Mouse (Mus musculus): ENCODE data around the gene Rab36. TPM values are rescaled to one million over a fixed set of nuclear protein-coding genes. Genes with fewer than 3 reads are reported as not detected.

Rab36 gene
- polyA plus RNA-seq, 1 experiment from 2014 or later, result 13.7 TPM

DNA sequence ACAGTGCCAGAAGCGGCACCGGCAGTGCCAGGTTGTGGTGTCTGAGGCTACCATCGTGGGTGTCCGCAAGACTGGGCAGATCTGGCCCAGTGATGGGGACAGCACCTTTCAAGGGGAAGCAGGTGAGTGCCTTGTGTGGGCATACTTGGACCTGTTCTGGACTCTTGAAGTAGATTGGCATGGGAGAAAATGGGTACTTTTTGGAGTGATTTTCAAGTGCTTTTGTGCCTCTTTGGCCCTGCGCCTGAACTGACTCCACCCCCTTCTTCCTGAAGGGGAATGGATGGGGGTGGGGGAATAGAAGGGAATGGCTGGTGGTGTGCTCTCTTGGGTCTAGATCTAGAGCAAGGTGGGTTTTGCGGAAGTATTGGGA is 25.3 kb downstream of the Rab36 start:
- H3K36me3 ChIP-seq, result no peaks in the 10 kb centered on the region
- H3K9me3 ChIP-seq, result no peaks in the 10 kb centered on the region
- peak overlapping the region; percentile 98 for H3K4me3 ChIP-seq
- ATAC-seq (replicated peaks), result no peak
- H3K4me2 ChIP-seq (replicated peaks), result peak overlapping the region; percentile 66
- H3K9ac ChIP-seq (replicated peaks), result peak overlapping the region; percentile 89
- WGBS, result 5% methylated on average over 6 of the region's 6 CpGs
- H3K4me1 ChIP-seq, result peaks cover 73% of the 10 kb centered on the region
- no peaks in the 10 kb centered on the region for H3K27me3 ChIP-seq
- no peak overlapping the region for H3K27ac ChIP-seq (replicated peaks)

DNA sequence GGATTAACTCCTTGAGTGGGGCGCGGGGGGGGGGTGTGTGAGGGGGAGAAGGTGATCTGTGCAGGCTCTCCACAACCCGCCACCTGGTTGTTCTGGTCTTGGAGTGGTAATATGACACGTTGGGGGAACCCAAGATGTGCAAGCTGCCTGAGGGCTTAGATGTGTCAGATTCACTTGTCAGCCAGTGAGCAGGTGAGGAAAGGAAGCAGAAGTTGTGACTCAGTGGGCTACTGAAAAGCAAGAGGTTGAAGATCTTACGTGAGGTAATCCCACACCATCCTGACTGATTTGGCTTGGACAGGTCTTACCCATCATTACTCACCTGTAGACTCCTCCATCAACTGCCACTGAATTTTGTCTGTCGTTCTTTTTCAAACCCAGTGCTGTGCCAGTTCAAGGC is 25.8 kb downstream of the Rab36 start:
- H3K27me3 ChIP-seq, result no peaks in the 10 kb centered on the region
- H3K9ac ChIP-seq (replicated peaks), result peak overlapping the region; percentile 89
- no peaks in the 10 kb centered on the region for H3K9me3 ChIP-seq
- 41% methylated on average over 6 of the region's 6 CpGs for WGBS
- H3K27ac ChIP-seq (replicated peaks), result no peak overlapping the region
- no peaks in the 10 kb centered on the region for H3K36me3 ChIP-seq
- ATAC-seq (replicated peaks), result no peak
- H3K4me2 ChIP-seq (replicated peaks), result peak overlapping the region; percentile 66
- peaks cover 77% of the 10 kb centered on the region for H3K4me1 ChIP-seq
- H3K4me3 ChIP-seq, result peak overlapping the region; percentile 98

DNA sequence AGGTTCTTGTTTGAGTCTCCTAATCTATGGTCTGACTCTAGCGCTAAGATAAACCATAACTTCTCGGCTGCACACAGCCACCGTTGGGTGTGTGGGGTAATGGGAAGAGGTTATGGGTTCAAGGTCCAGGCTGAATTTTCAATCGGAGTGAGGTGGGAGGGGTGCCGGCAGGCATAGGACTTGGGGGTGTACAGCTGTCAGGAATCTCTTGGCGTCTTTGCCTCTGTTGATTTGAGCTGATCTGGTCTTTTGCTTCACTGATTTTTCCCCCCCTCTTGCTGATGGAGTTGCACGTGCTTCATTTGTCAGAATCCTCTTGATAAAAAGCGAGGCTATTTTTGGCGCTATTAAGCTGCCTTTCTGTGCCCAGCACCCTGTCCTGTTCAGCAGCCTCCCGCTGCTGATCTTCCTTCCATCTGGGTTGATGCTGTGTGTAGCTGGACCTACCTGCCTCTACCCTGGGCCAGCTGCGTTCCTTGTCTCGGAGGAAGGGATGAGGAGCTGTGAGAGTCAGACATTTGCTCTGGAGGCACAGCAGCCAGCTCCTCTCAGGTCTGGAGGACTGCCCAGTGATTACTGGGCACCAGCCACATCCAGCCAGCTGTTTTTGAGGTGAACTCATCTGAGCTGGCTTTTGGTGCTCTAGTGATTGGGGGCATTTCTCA is 26.6 kb downstream of the Rab36 start:
- peak overlapping the region; percentile 66 for H3K4me2 ChIP-seq (replicated peaks)
- no peak for ATAC-seq (replicated peaks)
- peak overlapping the region; percentile 89 for H3K9ac ChIP-seq (replicated peaks)
- peak overlapping the region; percentile 98 for H3K4me3 ChIP-seq
- H3K36me3 ChIP-seq, result no peaks in the 10 kb centered on the region
- 0 out of 2 replicates have a peak overlapping the region, but pooled peaks have one; percentile 24 for H3K27ac ChIP-seq (replicated peaks)
- H3K27me3 ChIP-seq, result no peaks in the 10 kb centered on the region
- WGBS, result 42% methylated on average over 12 of the region's 12 CpGs
- H3K4me1 ChIP-seq, result peaks cover 84% of the 10 kb centered on the region
- H3K9me3 ChIP-seq, result no peaks in the 10 kb centered on the region

DNA sequence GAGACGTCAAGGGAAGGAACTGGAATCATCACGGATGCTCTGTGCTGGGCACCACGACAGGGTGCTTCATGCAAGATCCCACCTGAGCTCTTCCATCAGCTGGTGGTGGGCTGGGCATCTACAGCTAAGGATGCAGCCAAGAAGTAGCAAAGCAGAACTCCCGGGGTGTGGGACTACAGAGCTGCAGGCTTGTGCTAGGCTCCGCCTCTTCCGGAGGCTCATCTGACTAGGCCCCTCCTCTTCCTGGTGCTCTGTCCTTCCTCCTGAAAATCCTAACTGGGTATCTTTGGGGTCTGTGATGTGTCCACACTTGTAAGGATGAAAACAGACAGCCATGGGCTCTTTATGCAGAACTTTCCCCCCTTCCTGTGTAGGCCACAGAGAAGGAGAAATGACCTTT is 28.8 kb downstream of the Rab36 start:
- Histone ChIP-seq H3K4me1 (peaks cover 86% of the 10 kb centered on the region), H3K27me3 (no peaks in the 10 kb centered on the region), H3K9me3 (no peaks in the 10 kb centered on the region), H3K4me3 (no peak overlapping the region), H3K9ac (replicated peaks) (no peak overlapping the region), H3K36me3 (no peaks in the 10 kb centered on the region), H3K27ac (replicated peaks) (no peak overlapping the region), H3K4me2 (replicated peaks) (0 out of 2 replicates have a peak overlapping the region, but pooled peaks have one; percentile 66)
- no peak for ATAC-seq (replicated peaks)
- 75% methylated on average over 6 of the region's 6 CpGs for WGBS

DNA sequence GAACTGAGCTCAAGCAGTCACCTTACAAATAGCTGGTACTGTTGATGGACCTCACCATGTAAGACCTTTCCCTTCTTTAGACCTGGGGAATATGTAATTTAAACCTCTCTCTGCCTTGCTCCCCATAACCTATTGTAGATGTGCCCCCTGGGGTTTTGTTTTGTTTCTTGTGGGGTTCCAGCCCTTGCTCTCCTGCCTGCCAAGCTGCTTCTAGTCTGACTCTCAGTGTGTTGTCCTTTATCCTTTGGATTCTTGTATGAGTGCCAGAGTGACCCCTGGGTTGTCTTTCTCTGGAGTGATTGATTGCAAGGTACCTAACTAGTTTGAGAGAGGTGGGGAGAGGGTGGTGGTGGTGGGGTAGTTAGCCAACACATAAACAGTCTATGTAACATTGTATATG is 30.6 kb downstream of the Rab36 start:
- Histone ChIP-seq H3K4me2 (replicated peaks) (no peak overlapping the region), H3K9ac (replicated peaks) (no peak overlapping the region), H3K4me3 (no peak overlapping the region), H3K27ac (replicated peaks) (no peak overlapping the region), H3K36me3 (no peaks in the 10 kb centered on the region), H3K9me3 (no peaks in the 10 kb centered on the region), H3K27me3 (no peaks in the 10 kb centered on the region), H3K4me1 (peaks cover 77% of the 10 kb centered on the region)
- ATAC-seq (replicated peaks), result no peak

DNA sequence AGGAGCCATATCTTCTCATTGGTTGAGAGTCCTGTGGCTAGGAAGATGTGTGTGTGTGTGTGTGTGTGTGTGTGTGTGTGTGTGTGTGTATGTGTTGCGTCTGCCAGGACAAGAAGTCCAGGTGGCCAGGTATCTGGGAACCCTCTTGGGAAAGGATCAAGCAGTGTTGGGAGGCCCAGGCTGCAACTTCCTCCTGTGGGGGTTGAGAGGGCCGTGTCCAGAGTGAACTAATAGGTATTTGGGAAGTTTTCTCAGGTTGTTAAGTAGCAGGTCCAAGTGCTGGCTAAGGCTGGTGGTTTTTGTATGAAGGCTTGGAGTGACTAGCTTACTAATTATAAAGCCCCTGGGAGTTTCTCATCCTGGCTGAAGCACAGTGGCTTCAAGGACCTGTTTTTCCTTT is 31.2 kb downstream of the Rab36 start:
- H3K4me2 ChIP-seq (replicated peaks), result no peak overlapping the region
- 48% methylated on average over 2 of the region's 2 CpGs for WGBS
- H3K27me3 ChIP-seq, result no peaks in the 10 kb centered on the region
- ATAC-seq (replicated peaks), result no peak
- no peak overlapping the region for H3K27ac ChIP-seq (replicated peaks)
- H3K4me1 ChIP-seq, result peaks cover 71% of the 10 kb centered on the region
- H3K36me3 ChIP-seq, result no peaks in the 10 kb centered on the region
- H3K4me3 ChIP-seq, result no peak overlapping the region
- no peak overlapping the region for H3K9ac ChIP-seq (replicated peaks)
- H3K9me3 ChIP-seq, result no peaks in the 10 kb centered on the region

DNA sequence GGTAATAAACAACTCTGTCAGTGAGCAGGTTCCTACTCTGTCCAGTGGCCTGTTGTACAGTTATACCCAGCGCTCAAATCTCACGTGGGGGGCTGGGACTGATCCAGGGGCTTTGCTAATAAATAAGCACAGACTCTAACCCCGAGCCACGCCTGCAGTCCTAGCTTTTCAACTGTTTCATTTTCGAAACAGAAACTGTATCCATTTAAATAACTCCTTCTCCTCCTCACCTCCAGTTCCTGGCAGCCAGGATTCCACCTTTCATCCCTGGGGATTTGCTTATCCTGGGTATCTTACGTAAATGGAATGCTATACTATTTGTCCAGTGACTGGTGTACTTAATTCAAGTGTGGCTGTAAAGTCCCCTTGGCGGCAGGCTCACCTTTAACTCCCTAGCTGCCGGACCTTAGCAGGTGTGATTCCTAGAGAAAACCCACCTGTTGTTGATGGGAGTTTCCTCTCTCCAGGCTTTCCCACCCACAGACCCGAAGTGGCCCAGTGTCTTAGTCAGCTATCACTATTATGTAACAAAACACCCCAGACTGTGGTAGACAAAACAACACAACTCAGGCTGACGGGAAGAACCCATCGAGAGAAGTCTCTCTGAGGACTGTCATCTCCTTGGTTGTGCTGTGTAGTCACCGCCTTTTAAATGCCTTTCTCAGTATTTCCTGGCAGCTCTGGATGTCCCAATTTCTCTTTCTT is 31.9 kb downstream of the Rab36 start:
- no peak for ATAC-seq (replicated peaks)
- Histone ChIP-seq H3K27ac (replicated peaks) (no peak overlapping the region), H3K4me2 (replicated peaks) (no peak overlapping the region), H3K4me3 (no peak overlapping the region), H3K9ac (replicated peaks) (no peak overlapping the region), H3K27me3 (no peaks in the 10 kb centered on the region), H3K9me3 (no peaks in the 10 kb centered on the region), H3K36me3 (no peaks in the 10 kb centered on the region), H3K4me1 (peaks cover 64% of the 10 kb centered on the region)
- WGBS, result 63% methylated on average over 12 of the region's 12 CpGs

DNA sequence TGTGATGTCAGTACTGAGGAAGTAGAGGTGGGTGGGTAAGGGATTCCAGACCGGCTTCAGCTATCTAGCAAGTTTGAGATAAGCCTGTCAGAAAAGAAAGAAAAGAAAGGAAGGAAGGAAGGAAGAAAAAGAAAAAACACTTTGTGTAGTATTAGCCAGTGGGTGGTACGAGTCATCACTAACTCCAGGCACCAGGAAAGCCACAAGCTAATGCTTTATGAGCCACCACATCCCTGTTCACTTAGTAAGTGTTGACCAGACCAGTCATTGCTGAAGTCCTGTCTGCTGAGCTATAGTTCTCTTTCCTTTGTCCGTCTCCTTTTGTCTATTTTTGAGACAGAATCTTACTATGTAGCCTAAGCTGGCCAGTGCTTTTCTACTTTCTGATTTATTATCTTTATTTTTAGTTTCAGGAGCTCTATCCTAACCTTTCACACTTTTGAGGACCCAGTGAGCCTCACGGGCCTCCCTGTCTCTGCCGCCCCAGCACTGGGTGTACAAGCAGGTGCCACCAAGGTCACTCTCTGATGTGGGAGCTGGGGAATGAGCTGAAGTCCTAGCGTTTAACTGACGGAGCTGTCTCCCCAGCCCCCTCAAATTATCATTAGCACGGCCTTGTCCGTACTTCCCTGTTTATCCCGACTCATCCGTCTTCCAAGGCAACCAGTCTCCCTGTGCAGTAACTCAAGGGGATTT is 33.6 kb downstream of the Rab36 start:
- peaks cover 48% of the 10 kb centered on the region for H3K4me1 ChIP-seq
- 84% methylated on average over 11 of the region's 11 CpGs for WGBS
- H3K9ac ChIP-seq (replicated peaks), result no peak overlapping the region
- H3K36me3 ChIP-seq, result no peaks in the 10 kb centered on the region
- no peaks in the 10 kb centered on the region for H3K9me3 ChIP-seq
- H3K27ac ChIP-seq (replicated peaks), result no peak overlapping the region
- no peak overlapping the region for H3K4me2 ChIP-seq (replicated peaks)
- no peak overlapping the region for H3K4me3 ChIP-seq
- H3K27me3 ChIP-seq, result no peaks in the 10 kb centered on the region
- ATAC-seq (replicated peaks), result no peak

DNA sequence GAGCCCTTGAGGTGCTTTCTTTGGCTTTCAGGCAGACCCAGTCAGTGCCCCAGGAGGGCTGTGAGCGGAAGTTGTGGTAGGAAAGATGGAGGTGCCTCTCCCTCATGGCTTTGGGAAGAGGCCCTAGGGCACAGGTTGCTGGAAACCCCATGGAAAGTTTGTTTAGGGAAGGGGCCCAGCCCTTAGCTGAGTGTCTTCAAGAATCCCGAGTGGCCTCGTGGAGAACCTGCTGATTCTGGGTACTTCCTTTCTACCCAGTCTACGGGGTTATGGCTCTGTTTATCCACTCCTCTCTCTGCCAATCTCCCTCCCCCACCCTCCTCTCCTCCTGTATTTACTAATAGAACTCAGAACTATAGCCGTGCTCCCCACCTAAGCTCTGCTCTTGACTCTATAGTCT is 38.8 kb downstream of the Rab36 start:
- H3K36me3 ChIP-seq, result no peaks in the 10 kb centered on the region
- no peaks in the 10 kb centered on the region for H3K9me3 ChIP-seq
- H3K4me1 ChIP-seq, result peaks cover 9% of the 10 kb centered on the region; the same call in 1 of the 2 replicates
- no peak for ATAC-seq (replicated peaks)
- H3K4me2 ChIP-seq (replicated peaks), result no peak overlapping the region
- no peaks in the 10 kb centered on the region for H3K27me3 ChIP-seq
- 81% methylated on average over 5 of the region's 5 CpGs for WGBS
- H3K4me3 ChIP-seq, result no peak overlapping the region
- no peak overlapping the region for H3K27ac ChIP-seq (replicated peaks)
- H3K9ac ChIP-seq (replicated peaks), result no peak overlapping the region

DNA sequence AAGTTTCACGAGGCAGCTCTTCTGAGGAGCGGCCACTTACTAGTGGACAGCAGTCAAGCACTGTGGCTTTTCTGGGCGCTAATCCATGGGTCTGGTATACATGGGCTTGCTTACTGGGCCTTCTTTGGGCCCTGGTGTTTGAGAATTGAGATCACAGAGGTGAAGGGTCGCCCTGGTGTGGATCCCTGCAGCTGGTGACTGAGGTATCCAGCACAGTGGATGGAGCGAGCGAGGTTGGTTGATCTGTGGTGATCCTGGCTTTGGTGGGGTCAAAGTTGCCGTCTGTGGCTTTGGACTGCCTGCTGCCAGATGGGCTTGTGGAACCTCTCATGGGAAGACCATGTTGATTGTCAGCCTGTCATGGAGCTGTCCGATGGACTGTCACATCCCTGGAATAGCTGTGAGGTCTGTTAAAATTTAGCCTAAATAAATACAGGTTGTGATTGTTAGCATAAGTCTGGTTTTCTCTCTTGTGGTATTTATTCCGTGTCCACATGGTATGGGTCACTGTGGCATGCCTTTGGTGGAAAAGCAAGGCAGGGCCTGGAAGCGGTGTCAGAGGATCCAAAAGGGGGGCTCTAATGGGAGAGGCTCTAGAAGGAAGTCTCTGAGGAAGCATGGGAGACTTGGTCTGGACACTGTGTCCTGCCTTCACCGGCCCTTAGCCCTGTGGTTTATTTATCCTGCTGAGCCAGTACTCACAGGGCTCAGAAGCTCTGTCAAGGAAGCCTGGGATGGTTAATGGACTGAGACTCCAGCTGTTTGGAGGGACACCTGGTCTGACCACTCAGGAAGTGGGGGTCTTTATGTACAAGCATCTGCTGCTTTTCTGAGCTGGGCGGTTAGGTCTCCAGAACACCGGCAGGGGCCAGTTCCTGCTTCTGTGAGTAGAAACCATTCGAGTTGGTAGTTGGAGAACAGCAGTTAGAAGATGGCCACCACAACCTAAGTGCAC is 41.6 kb downstream of the Rab36 start:
- H3K27ac ChIP-seq (replicated peaks), result no peak overlapping the region
- no peak overlapping the region for H3K4me3 ChIP-seq
- ATAC-seq (replicated peaks), result no peak
- no peaks in the 10 kb centered on the region for H3K9me3 ChIP-seq
- no peak overlapping the region for H3K9ac ChIP-seq (replicated peaks)
- H3K4me2 ChIP-seq (replicated peaks), result no peak overlapping the region
- 92% methylated on average over 14 of the region's 14 CpGs for WGBS
- H3K4me1 ChIP-seq, result 0 out of 2 replicates have a peak, but pooled peaks cover 6% of the 10 kb centered on the region
- no peaks in the 10 kb centered on the region for H3K27me3 ChIP-seq
- H3K36me3 ChIP-seq, result no peaks in the 10 kb centered on the region

DNA sequence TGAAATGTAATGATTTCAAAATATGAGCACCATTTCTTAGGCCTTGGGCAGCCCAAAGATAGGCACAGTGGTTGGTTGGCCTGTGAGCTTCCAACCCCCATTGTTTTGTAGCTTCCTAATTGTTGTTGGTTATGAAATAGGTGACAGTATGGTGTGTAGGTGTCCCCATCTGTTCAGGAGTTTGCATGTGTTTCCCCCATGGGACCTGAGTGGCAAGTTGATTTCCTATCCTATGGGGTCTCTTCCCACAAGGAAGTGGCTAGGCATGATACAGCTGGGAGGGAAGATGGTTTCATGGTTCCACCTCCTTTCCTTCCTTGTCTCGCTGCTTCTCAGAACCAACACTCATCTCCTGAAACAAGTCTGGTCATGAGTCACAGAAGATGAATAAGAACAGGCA is 48.5 kb downstream of the Rab36 start:
- Histone ChIP-seq H3K27ac (replicated peaks) (no peak overlapping the region), H3K9me3 (no peaks in the 10 kb centered on the region), H3K4me1 (0 out of 2 replicates have a peak, but pooled peaks cover 4% of the 10 kb centered on the region), H3K4me3 (no peak overlapping the region), H3K4me2 (replicated peaks) (no peak overlapping the region), H3K36me3 (no peaks in the 10 kb centered on the region), H3K27me3 (no peaks in the 10 kb centered on the region), H3K9ac (replicated peaks) (no peak overlapping the region)
- no peak for ATAC-seq (replicated peaks)
- WGBS, result 88% methylated on average over 1 of the region's 1 CpGs
